Mouse (Mus musculus) gonadal fat pad, adult 2 months (tissue): ENCODE results near the gene Olfr1128. TPM values are rescaled to one million over a fixed set of nuclear protein-coding genes. Genes with fewer than 3 reads are reported as not detected.
"Not testable (repeated sequence)": the region's sequence is repeated elsewhere in the genome, so short reads cannot be mapped to it uniquely, and the experiment has no call there.

Experiments used
- DNase-seq: peaks from one replicate; pipeline ENCODE4 v3.0.0-alpha.2; 2012; ENCODE audit warnings: low read depth
- polyA plus RNA-seq: library from polyadenylated mRNA; depleted of rRNA; stranded (reverse); fragments of >200 nt; gene quantifications from 2 replicates; pipeline ENCODE4 v1.2.3, GENCODE M21; 2012; rRNA removed

The Olfr1128 gene
- not detected in 2 replicates for polyA plus RNA-seq

DNA sequence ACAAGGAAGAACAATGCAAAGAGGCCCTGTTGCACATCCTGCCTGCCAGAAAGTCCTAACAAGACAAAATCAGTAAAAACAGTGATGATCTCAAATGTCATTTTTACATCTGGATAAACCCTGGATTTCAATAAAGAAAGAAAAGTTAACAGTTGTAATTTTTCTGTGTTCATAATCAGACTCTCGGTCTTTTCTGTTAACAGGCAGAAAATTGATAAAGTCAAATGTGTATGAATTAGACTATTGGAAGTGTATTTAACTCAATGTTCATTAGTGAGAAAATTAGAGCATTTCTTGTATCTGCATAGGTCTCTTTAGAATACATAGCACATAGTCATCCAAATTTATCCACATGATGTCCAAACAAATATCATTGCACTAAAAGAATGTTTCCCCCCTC, at the start of gene Olfr1128:
TSS of gene Olfr1128 (minus strand) at position 101 of the 400 bp plus-strand sequence.
- DNase-seq, result no peak

DNA sequence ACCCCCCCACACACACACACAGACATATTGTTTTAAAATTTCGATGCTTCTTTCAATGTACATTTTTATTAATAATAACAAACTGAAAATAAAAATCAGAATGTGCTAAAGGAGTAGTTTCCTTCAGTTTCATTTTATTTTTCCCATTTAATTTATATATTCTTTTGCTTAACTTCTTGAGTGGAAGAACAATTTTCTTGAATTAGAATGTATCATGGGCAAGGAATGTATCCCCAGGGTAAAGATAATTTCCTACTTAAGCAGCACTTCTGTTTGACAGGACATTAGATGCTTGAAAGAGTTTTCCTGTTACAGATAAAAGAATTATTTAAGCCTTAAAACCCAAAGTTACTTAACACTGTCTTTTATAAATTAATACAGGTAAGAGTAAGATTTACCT, 28.3 kb upstream of the Olfr1128 start, which contains the start of gene Olfr1129:
TSS of gene Olfr1129 (plus strand) at position 301 of the 400 bp plus-strand sequence.
- not testable (repeated sequence) for DNase-seq

DNA sequence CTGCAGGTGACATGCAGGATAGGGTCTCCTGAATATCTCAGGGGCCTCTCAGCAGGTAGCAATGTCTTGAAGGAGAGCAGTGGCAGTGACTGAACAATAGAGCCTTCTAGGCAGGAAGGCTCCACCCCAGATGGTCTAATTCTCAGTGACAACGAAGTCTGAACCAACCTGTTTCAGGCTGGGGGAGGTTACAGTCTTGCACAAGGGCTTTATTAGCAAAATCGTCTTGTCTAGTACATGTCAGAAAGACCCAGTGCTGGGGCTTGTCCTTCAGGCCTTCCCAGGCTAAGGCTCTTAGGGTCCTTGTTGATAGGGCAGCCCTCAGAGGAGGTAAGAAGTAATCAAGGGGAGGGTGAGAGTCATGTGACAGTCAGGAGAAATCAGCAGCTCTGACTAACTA, 10.5 kb downstream of the Olfr1128 start:
- no peak for DNase-seq

DNA sequence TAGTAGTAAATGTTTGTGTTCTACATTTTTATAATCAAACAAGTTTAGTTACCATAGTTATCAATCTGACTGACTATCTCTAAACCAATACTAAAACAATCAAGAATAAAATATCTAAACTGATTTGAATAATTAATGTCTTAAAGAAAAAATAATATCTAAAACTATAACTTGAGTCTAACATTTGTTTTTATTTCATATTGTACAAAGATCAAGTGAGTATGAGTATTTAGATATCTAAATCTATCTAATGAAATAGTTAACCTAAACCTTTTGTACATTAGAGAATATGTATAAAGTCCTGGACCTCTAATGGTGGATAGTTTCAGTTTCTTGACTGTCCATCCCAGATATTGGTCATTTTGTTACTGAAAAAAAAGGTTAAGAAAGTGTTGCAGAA, 13.8 kb downstream of the Olfr1128 start, which contains the start of gene Olfr153:
TSS of gene Olfr153 (plus strand) at position 301 of the 400 bp plus-strand sequence.
- DNase-seq, result no peak

DNA sequence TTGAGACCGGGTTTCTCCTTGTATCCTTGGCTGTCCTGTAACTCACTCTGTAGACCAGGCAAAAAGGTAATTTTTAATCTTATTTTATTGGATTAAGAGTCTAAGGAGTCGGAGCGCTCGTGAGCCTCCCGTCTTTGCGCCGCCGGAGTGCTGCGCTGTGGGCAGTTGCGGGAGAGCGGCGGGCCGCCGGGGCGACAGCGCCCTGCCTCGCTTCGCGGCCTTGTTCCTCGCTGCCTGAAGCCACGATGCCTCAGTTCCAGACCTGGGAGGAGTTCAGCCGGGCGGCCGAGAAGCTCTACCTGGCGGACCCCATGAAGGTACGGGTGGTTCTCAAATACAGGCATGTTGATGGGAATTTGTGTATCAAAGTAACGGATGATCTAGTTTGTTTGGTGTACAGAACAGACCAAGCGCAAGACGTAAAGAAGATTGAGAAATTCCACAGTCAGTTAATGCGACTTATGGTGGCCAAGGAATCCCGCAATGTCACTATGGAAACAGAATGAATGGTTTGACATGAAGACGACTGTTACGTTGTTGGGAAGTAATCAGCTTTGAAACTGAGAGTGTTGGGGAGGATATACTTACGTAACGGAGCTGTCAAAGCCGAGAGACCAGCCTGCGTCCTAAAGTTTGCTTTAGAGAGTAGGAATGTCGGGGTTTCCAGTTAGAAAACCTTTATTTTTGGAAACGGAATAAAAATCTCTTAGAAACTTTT, 19.3 kb downstream of the Olfr1128 start:
- DNase-seq, result not testable (repeated sequence)

DNA sequence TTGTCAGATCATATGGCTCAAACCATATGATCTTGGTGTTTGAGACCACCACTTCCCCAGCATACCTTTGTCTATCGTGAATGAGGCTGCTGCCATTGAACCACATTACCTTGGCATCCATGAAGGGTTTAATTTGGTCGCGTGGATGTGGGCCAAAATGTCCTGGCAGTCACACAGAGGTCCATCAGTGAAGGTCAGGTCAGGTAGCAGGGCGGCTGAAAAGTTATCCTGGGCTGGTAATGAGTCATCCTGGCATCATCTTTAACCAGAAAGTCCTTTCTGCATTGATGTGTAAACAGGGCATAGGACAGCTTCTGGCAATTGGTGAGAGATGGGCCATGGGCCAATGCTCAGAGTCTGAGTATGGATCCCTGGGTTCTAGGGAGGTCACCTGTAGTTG, 24.7 kb downstream of the Olfr1128 start:
- no peak for DNase-seq

DNA sequence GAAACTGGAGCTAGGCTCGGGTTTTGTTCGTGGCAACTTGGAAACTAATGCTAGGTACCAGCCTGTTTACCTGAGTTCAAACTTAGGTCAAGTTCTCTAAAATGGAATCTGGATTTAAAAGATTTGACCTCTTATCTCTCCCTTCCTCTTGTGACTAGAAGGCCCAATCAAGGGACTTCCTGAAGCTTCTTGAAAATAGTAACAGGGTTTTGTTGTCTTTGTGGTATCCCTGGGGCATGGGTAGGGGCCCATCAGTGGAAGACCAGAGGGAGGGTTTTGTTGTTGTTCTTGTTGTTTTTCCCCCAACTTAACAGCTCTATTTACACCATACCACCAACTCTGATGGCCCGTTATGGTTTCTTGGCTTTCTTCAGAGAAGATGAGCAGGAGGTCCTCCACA, 28.8 kb downstream of the Olfr1128 start:
- DNase-seq, result no peak

DNA sequence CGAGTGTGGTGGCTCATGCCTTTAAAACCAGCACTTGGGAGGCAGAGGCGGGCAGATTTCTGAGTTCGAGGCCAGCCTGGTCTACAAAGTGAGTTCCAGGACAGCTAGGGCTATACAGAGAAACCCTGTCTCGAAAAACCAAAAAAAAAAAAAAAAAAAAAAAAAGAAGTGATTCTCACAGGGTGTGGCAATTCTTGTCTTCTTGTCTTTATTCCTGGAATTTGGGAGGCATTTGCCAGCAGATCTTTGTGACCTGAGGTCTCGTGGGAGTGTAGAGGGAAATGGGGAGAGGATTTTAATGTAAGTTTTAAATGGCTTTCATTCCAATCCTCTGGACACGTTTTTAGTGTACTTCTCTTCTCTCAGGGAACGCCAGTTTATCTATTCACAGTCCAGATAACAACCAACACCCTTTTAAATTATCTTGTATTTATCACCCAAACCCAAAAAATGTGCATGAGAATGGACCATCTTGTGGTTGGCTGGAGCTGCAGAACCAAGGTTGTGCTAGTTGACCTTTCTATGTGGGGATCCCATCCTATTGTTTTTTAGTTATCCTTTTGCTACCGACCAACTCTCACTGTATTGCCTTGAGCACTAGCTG, 29.8 kb downstream of the Olfr1128 start:
- no peak for DNase-seq

DNA sequence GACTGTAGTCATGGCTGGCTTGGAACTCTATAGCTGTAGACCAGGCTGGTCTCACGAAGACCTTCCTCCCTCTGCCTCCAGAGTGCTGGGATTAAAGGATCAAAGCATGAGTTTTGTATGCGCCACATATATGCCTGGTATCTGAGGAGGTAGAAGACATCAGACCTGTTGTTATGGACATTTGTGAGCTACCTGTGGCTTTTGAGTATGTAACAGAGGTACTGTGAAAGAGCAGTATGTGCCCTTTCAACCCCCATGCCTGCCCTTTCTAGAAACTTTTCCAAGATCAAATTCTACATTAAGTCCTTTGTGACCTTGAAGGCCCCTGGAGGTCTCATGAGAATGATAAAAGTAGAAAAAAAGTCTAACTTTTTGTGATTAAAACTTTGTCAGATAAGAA, 30.3 kb downstream of the Olfr1128 start:
- DNase-seq, result no peak

DNA sequence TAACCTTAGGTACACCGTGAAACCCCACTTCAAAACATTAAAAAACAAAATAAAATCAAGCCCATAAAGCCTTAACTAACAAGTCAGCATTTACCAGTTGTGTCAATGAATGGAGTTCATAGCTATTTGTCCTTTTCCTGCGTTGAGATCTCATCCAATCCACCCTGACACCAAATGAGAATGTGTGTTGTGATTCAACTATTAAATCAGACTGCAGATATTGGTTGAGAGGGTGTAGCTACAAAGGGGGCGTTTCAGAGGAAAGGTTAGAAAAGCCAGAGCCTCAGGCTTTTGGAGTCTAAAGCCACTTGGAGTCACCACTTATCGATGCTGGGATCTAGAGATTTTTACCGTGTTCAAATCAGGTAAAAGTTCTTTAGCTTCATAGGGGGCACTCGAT, 39.1 kb downstream of the Olfr1128 start, which contains the start of gene Pramel6:
TSS of gene Pramel6 (plus strand) at position 301 of the 400 bp plus-strand sequence.
- DNase-seq, result no peak

DNA sequence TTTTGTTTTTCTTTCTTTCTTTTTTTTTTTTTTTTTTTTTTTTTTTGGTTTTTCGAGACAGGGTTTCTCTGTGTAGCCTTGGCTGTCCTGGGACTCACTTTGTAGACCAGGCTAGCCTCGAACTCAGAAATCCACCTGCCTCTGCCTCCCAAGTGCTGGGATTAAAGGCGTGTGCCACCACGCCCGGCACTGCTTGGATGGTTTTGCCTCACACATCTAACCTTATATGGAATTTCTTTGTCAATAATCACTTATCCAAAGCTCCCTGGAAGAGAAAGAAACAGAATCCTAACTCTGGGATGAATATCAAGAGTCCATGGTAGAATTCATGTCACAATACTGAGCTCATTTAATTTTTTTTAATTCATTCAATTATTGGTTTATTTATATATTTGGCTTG, 48.3 kb downstream of the Olfr1128 start, which contains the start of gene Pramel7:
TSS of gene Pramel7 (minus strand) at position 101 of the 400 bp plus-strand sequence.
- not testable (repeated sequence) for DNase-seq

Other genes with a start within 250 kb of the Olfr1128 start
- not detected in 2 replicates for gene Olfr1118, start 238.0 kb downstream of the Olfr1128 start, polyA plus RNA-seq
- not detected in 2 replicates for gene Olfr1120, start 190.7 kb downstream of the Olfr1128 start, polyA plus RNA-seq
- gene Olfr1121, start 175.6 kb downstream of the Olfr1128 start, polyA plus RNA-seq, result not detected in 2 replicates
- gene Olfr1122, start 159.7 kb downstream of the Olfr1128 start, polyA plus RNA-seq, result not detected in 2 replicates
- not detected in 2 replicates for gene Olfr1123, start 128.9 kb downstream of the Olfr1128 start, polyA plus RNA-seq
- gene Olfr1124, start 115.3 kb downstream of the Olfr1128 start, polyA plus RNA-seq, result not detected in 2 replicates
- not detected in 2 replicates for gene Olfr1126, start 91.6 kb downstream of the Olfr1128 start, polyA plus RNA-seq
- gene Pramel7, start 48.4 kb downstream of the Olfr1128 start, polyA plus RNA-seq, result not detected in 2 replicates
- gene Pramel6, start 39.0 kb downstream of the Olfr1128 start, polyA plus RNA-seq, result not detected in 2 replicates
- not detected in 2 replicates for gene Olfr153, start 13.7 kb downstream of the Olfr1128 start, polyA plus RNA-seq
- gene Olfr1129, start 28.4 kb upstream of the Olfr1128 start, polyA plus RNA-seq, result not detected in 2 replicates
- not detected in 2 replicates for gene Olfr1130, start 60.7 kb upstream of the Olfr1128 start, polyA plus RNA-seq
- not detected in 2 replicates for gene Olfr1131, start 81.6 kb upstream of the Olfr1128 start, polyA plus RNA-seq
- gene Olfr1132, start 92.0 kb upstream of the Olfr1128 start, polyA plus RNA-seq, result not detected in 2 replicates
- gene Olfr1133, start 101.8 kb upstream of the Olfr1128 start, polyA plus RNA-seq, result not detected in 2 replicates
- gene Olfr1134, start 112.9 kb upstream of the Olfr1128 start, polyA plus RNA-seq, result not detected in 2 replicates
- gene Olfr1135, start 128.1 kb upstream of the Olfr1128 start, polyA plus RNA-seq, result not detected in 2 replicates
- not detected in 2 replicates for gene Olfr1136, start 148.4 kb upstream of the Olfr1128 start, polyA plus RNA-seq
- gene Olfr1137, start 167.6 kb upstream of the Olfr1128 start, polyA plus RNA-seq, result not detected in 2 replicates
- gene Olfr1138, start 194.4 kb upstream of the Olfr1128 start, polyA plus RNA-seq, result not detected in 2 replicates
- not detected in 2 replicates for gene Olfr1140, start 198.2 kb upstream of the Olfr1128 start, polyA plus RNA-seq
- gene Olfr1141, start 208.4 kb upstream of the Olfr1128 start, polyA plus RNA-seq, result not detected in 2 replicates
- gene Olfr152, start 233.9 kb upstream of the Olfr1128 start, polyA plus RNA-seq, result not detected in 2 replicates